Mouse (Mus musculus) liver, embryonic 14.5 days (tissue): Measurements from ENCODE around the gene Rara. TPM values are rescaled to one million over a fixed set of nuclear protein-coding genes. Genes with fewer than 3 reads are reported as not detected.

Source experiments
- ATAC-seq: fragments of 200-750 bp; cut with Nextera tagmentation; 2 replicates; pipeline ENCODE4 v1.8.0; 2017; ENCODE audit warnings: moderate number of reproducible peaks, mild to moderate bottlenecking, moderate library complexity; ENCODE audit not compliant: insufficient read depth
- DNase-seq, 3 experiments: peaks; one replicate each; pipeline ENCODE4 v3.0.0-alpha.2; 2012 to 2013; ENCODE audit warnings: low read depth in 3 of 3, low spot score in 3 of 3
- H3K27ac ChIP-seq: fragments of 300-500 bp; sonication (generic); 2 replicates; pipeline ENCODE4 v1.5.1; 2014; ENCODE audit warnings: moderate library complexity, mild to moderate bottlenecking, control low read depth, inconsistent platforms
- H3K27me3 ChIP-seq: fragments of 300-500 bp; sonication (generic); 2 replicates; pipeline ENCODE4 v1.6.1; 2014; ENCODE audit warnings: mild to moderate bottlenecking, low read length, moderate library complexity; ENCODE audit not compliant: control insufficient read depth, insufficient read depth
- H3K36me3 ChIP-seq: fragments of 300-500 bp; sonication (generic); replicated peaks from 2 replicates; pipeline ENCODE4 v1.6.1; 2014; ENCODE audit warnings: low read depth; ENCODE audit not compliant: control insufficient read depth, insufficient read depth
- H3K4me1 ChIP-seq, 2 experiments: fragments of 200-500 bp in 1 of 2; fragments of 300-500 bp in 1 of 2; sonication (generic) in 1 of 2; replicated peaks; 2 replicates each; pipeline ENCODE4 v1.6.1; 2012 to 2014; ENCODE audit warnings: antibody characterized with exemption in 1 of 2, inconsistent platforms in 1 of 2, low read length in 1 of 2; ENCODE audit not compliant: control insufficient read depth in 2 of 2, insufficient read depth in 2 of 2
- H3K4me2 ChIP-seq: fragments of 300-500 bp; sonication (generic); 2 replicates; pipeline ENCODE4 v1.6.1; 2014; ENCODE audit warnings: low read depth, mild to moderate bottlenecking, control low read depth, moderate library complexity
- H3K4me3 ChIP-seq, 2 experiments: fragments of 200-500 bp in 1 of 2; fragments of 300-500 bp in 1 of 2; sonication (generic) in 1 of 2; 2 replicates each; pipeline ENCODE4 v1.5.1; 2012 to 2014; ENCODE audit warnings: low read depth in 2 of 2, low read length in 2 of 2, mild to moderate bottlenecking in 2 of 2, control low read depth in 1 of 2, inconsistent platforms in 1 of 2, moderate library complexity in 1 of 2; ENCODE audit not compliant: insufficient read depth in 1 of 2
- H3K9ac ChIP-seq: fragments of 300-500 bp; sonication (generic); replicated peaks from 2 replicates; pipeline ENCODE4 v1.6.1; 2014; ENCODE audit warnings: mild to moderate bottlenecking, control low read depth, moderate library complexity
- H3K9me3 ChIP-seq: fragments of 300-500 bp; sonication (generic); 2 replicates; pipeline ENCODE4 v1.6.1; 2016; ENCODE audit warnings: low read length, mixed read lengths; ENCODE audit not compliant: control insufficient read depth
- CTCF ChIP-seq: IDR thresholded peaks from 2 replicates; pipeline ENCODE4 v1.5.1; 2016; ENCODE audit warnings: antibody characterized with exemption, low read depth, control low read depth
- EP300 ChIP-seq: IDR thresholded peaks from 2 replicates; pipeline ENCODE4 v1.6.1; 2016; ENCODE audit warnings: antibody characterized with exemption, low read depth
- WGBS: fragments of 180-500 bp; shearing (Covaris S2); extraction: QIAGEN DNeasy Blood & Tissue Kit; methylation state at CpG from one replicate; pipeline ENCODE4 v1.1.7; 2014; ENCODE audit not compliant: insufficient replicate concordance; 5-methylcytosine and 5-hydroxymethylcytosine counted together
- polyA plus RNA-seq, 2 experiments: library from polyadenylated mRNA; depleted of rRNA in 1 of 2; stranded (reverse) in 1 of 2; unstranded in 1 of 2; fragments of >200 nt; fragmentation: Nextera tagmentation in 1 of 2; extraction: Ambion mirVana in 1 of 2; gene quantifications; 2 replicates each; pipeline versions ENCODE4 v1.2.1 to v1.2.3; 2012 to 2014

Gene Rara
- polyA plus RNA-seq, 2 experiments = 1.9 to 3.2 TPM

DNA sequence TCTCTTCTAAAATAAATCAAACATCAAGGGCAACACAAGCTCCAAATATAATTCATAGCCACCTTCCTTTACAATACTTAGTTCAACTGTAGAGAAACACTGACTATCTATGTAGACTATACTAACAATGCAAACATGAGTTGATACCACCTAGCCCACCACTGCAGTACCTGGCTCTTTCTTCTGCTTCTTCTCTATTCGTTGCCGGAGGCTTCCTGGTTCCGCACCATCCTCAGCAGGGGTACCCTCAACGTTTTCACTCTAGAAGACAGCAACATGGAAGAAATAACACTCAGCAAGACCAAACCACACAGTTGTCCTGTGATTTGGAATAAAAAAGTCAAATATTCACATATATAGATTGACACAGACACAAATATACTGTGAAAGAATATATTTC lies 70.0 kb downstream of the Rara start:
- DNase-seq (no peak), ATAC-seq (no peak)
- H3K9me3 ChIP-seq = no peaks in the 10 kb centered on the region
- H3K27me3 ChIP-seq = no peaks in the 10 kb centered on the region
- H3K4me1 ChIP-seq = no peaks in the 10 kb centered on the region
- no peak overlapping the region for H3K4me2 ChIP-seq
- H3K4me3 ChIP-seq = no peak overlapping the region
- H3K9ac ChIP-seq = no peak overlapping the region
- no peak for TF ChIP-seq CTCF
- no peak for TF ChIP-seq EP300
- H3K36me3 ChIP-seq = peaks cover 100% of the 10 kb centered on the region
- 91% methylated on average over 4 of the region's 4 CpGs for WGBS
- H3K27ac ChIP-seq = no peak overlapping the region

DNA sequence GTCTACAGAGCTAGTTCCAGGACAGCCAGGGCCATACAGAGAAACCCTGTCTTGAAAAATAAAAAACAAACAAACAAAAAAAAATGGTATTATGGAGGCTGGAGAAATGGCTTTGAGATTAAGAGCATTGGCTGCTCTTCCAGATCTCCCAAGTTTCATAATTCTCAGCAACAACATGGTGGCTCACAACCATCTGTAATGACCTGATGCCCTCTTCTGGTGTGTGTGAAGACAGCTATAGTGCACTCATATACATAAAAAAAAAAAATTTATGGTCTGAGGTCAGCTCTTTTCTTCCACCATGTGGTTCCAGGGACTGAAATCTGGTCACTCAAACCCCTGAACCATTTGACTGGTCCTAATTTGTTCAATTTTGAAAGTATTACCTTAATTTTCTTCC lies 71.2 kb downstream of the Rara start:
- Histone ChIP-seq H3K27me3 (no peaks in the 10 kb centered on the region), H3K9ac (no peak overlapping the region), H3K9me3 (no peaks in the 10 kb centered on the region), H3K36me3 (peaks cover 100% of the 10 kb centered on the region), H3K27ac (no peak overlapping the region), H3K4me1 (no peaks in the 10 kb centered on the region), H3K4me3 (no peak overlapping the region), H3K4me2 (no peak overlapping the region)
- TF ChIP-seq CTCF (no peak), EP300 (no peak)
- no peak for ATAC-seq
- DNase-seq = no peak

DNA sequence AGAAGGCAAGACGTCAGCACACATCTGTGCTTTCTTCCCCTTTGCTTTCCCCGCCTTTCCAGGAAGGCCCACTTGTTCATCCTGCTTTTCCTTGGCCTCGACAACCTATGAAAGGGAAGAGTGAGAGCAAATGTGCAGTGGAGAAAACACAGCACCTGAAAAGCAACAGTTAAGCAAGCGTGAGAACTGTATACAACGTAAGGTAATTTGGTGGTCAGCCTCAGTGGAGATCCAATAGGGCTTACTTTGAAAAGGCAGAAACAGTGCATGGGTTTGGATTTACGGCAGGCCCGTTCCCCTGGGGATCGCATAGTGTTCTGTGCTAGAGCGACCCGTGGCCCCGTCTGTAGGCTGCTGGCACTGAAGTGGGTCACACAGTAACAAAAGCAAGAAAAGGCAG lies 71.6 kb downstream of the Rara start:
- no peaks in the 10 kb centered on the region for H3K4me1 ChIP-seq
- no peaks in the 10 kb centered on the region for H3K27me3 ChIP-seq
- no peaks in the 10 kb centered on the region for H3K9me3 ChIP-seq
- no peak overlapping the region for H3K4me2 ChIP-seq
- no peak overlapping the region for H3K4me3 ChIP-seq
- H3K9ac ChIP-seq = no peak overlapping the region
- DNase-seq = no peak
- no peak overlapping the region for H3K27ac ChIP-seq
- ATAC-seq = no peak
- TF ChIP-seq EP300 (no peak), CTCF (no peak)
- H3K36me3 ChIP-seq = peaks cover 100% of the 10 kb centered on the region
- WGBS = 94% methylated on average over 11 of the region's 11 CpGs

DNA sequence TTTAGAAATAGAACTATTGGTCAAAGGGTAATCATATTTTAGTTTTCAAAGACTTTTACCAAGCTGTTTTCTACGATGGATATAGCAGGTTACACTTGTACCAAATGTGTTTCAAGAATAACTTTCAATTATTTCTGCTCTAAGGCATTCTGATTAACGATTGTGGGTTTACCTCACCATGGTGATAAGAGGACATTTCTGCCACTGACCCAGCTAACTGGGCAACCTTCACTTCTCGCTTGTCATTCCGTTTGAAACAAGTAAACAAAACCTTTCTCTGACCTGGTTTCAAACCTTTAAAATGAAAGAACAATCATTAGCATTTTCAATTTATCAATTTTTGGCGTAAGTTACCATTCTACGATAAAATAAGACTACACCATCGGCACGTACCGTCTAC lies 79.2 kb downstream of the Rara start:
- H3K9ac ChIP-seq = no peak overlapping the region
- no peak for ATAC-seq
- peaks cover 98% of the 10 kb centered on the region for H3K36me3 ChIP-seq
- no peaks in the 10 kb centered on the region for H3K27me3 ChIP-seq
- H3K27ac ChIP-seq = no peak overlapping the region
- H3K4me2 ChIP-seq = no peak overlapping the region
- no peak for DNase-seq
- no peaks in the 10 kb centered on the region for H3K4me1 ChIP-seq
- no peaks in the 10 kb centered on the region for H3K9me3 ChIP-seq
- WGBS = 90% methylated on average over 9 of the region's 9 CpGs
- H3K4me3 ChIP-seq = no peak overlapping the region
- TF ChIP-seq EP300 (no peak), CTCF (no peak)

DNA sequence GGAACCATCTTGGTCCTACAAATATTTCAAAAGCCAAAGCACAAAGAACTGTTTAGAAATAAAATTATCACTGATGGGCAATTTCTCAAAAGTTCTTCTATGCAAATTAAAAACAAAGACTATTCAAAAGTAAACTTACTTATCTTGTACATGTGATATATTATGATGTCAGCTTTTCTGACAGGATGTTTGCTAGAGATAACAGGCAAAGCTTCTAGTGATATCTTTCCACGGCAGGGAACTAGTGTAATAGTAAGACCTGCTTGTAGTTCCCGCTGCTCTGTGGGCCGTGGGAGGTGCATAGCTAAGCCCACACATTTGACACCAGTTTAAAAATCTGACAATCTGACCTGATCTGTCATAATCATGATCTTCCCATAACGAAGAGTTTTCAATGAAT lies 82.5 kb downstream of the Rara start:
- DNase-seq = no peak
- 40% methylated on average over 4 of the region's 4 CpGs for WGBS
- ATAC-seq = no peak
- no peaks in the 10 kb centered on the region for H3K9me3 ChIP-seq
- H3K9ac ChIP-seq = no peak overlapping the region
- no peak overlapping the region for H3K4me2 ChIP-seq
- H3K4me1 ChIP-seq = no peaks in the 10 kb centered on the region
- peaks cover 98% of the 10 kb centered on the region for H3K36me3 ChIP-seq
- TF ChIP-seq CTCF = no peak
- no peak for TF ChIP-seq EP300
- H3K4me3 ChIP-seq = no peak overlapping the region
- no peak overlapping the region for H3K27ac ChIP-seq
- no peaks in the 10 kb centered on the region for H3K27me3 ChIP-seq

DNA sequence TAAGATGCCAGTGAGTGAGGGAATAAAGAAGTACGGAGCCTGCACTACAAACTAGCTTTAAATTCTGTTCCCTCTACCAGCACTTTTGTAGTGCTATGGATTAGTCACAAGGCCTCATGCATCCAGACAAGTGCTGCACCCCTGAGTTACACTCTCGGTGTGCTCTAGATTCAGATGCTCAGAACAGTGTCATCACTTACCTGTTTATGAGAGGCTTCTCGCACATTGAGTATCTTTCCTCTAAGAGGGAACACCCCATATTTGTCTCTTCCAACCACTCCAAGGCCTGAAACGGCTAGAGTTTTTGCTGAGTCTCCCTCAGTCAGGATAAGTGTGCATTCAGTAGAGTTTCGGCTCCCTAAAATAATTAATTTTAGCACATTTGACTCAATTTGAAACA lies 83.1 kb downstream of the Rara start:
- Histone ChIP-seq H3K4me2 (no peak overlapping the region), H3K27ac (no peak overlapping the region), H3K36me3 (peaks cover 98% of the 10 kb centered on the region), H3K4me3 (no peak overlapping the region), H3K27me3 (no peaks in the 10 kb centered on the region), H3K4me1 (no peaks in the 10 kb centered on the region), H3K9me3 (no peaks in the 10 kb centered on the region), H3K9ac (no peak overlapping the region)
- no peak for TF ChIP-seq EP300
- no peak for TF ChIP-seq CTCF
- DNase-seq = no peak
- ATAC-seq = no peak
- 89% methylated on average over 5 of the region's 5 CpGs for WGBS
